Mouse (Mus musculus) urinary bladder, adult 2 months (tissue): ENCODE measurements around the gene Cox6a1. TPM values are rescaled to one million over a fixed set of nuclear protein-coding genes. Genes with fewer than 3 reads are reported as not detected.
"Not testable (repeated sequence)": the region's sequence is repeated elsewhere in the genome, so short reads cannot be mapped to it uniquely, and the experiment has no call there.

Source experiments
- DNase-seq: peaks from one replicate; pipeline ENCODE4 v3.0.0; 2022; ENCODE audit warnings: low spot score
- polyA plus RNA-seq: library from polyadenylated mRNA; depleted of rRNA; stranded (reverse); fragments of >200 nt; gene quantifications from 2 replicates; pipeline ENCODE4 v1.2.3, GENCODE M21; 2012; rRNA removed

Gene Cox6a1
- 940 and 1,078 TPM in 2 replicates for polyA plus RNA-seq

DNA sequence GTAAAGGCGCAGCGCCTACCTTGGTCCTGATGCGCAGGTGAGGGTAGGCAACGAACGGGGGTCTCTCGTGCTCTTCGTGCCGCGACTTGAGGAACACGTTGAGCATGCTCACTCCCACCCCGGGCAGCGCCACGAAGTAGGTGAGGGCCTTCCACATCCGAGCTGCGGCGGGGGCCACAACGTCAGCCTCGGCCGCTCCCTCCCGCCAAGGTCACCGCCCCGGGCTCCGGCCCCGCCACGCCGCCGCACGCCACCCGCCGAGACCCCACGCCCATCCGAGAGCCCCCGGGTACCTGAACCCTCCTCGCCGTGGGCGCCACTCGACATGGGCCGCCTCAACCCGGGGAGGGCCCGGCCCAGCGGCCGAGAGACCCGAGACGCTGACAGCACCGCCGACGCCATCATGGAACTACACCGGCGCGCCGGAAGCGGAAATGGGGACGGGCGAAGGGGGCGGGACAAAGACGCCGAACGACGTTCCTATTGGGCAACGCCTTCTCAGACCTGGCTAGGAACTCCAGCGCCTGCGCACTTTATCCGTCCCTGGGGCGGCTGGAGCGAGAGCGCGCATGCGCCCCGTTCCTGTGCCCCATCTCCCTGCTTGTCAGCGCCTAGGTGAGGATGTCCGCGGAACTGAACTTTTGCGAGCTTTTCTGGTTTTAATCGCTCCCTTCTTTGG, at the start of gene Cox6a1:
Cox6a1 (minus strand) TSS at position 436 of the 679 bp plus-strand sequence.
- DNase-seq: peak; percentile 97

DNA sequence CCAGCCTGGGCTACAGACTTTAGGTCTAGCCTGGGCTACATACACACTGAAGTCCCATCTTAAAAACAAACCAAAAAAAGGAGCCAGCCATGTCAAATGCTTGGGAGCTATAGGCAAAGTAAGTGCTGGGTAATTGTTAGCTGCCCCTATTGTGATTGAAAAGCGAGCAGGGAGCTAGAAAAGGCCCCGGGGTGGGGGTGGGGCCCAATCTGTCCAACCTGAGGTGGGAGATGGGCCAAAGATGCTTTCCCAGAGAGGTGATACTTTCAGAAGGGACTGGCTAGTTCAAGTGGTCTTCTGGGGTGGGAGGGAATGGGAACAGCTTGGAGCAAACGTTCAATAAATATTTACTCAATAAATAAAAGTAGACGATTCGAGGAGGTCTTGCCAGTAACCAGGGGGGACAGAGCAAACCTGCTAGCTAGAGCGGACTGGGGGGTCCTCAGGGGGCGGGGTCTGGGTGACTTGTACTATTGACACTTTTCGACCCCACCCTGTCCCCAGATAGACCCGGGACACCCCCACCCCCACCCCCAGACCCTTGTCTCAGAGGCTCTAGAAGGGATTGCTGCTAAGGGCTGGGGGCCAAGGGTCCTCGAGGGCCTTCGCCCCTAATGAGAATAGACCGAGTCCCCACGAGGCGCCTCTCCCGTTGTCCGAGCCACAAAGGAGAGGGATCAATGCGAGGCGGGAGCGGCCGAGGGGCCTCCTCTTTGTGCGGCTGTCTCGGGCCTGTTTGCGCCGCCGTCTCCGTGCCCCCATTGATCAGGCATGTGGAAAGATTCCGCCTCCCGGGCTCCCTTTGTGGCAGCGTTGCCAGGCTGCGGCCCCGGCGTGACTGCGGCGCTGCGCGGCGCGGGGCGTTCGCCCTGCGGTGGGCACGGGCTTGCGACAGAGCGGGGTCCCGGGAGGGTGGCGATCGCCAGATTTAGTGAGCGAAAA, 49.3 kb upstream of the Cox6a1 start:
- DNase-seq: no peak

DNA sequence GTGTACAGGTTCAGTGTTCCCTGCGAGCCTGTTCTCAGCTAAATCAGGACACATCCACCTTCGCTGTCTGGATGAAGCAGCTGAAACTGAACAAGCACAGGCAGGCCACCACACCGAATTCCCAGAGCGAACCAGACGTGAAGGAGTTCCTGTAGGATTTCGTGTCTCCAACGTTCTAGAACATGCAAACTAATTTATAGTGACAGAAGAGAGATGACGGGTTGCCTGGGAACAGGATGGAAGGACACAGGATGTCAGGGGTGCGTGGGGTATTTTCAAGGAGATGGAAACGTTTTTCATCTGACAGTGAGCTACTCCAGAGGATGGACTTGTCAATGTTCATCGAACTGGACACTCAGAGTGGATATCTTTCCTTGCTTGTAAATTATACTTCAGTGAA, 47.9 kb upstream of the Cox6a1 start:
- no peak for DNase-seq

GRCm38 (mm10) chr5:115394836-115395235, 46.1 kb upstream of the Cox6a1 start:
- no peak for DNase-seq

DNA sequence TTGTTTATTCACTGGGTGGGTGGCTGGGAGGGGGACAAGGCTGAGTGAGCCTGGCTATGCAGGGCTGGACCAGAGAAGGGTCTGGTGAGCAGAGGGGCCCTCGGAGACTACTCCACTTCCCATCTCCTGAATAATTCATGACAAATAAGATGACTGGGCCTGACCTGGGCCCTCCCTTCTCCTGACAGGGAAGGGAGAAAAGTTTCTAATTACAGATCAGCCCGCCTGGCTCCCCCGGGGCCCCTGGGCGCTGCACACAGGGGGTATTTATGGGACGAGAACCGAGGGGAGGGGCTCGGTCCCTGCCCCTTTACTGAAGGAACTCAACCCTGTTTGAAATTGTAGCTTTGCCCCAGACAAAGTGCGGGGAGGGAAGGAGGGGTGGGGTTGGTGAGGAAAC, 45.4 kb upstream of the Cox6a1 start:
- no peak for DNase-seq

DNA sequence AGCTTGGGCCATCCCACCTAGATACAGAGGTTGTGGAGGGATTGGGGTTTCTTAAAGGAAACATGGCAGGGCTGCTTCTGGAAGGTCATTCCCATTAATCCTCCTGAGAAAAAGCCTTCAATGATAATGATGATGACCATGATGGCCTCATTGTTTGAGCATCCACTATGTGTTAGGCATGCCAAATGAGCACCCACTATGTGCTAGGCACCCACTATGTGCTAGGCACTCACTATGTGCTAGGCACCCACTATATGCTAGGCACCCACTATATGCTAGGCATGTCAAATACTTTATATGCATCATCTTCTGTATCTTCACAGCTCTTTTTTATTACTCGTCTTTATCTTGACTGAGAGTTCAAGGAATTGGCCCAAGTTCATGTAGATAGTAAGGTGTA, 44.2 kb upstream of the Cox6a1 start:
- no peak for DNase-seq

DNA sequence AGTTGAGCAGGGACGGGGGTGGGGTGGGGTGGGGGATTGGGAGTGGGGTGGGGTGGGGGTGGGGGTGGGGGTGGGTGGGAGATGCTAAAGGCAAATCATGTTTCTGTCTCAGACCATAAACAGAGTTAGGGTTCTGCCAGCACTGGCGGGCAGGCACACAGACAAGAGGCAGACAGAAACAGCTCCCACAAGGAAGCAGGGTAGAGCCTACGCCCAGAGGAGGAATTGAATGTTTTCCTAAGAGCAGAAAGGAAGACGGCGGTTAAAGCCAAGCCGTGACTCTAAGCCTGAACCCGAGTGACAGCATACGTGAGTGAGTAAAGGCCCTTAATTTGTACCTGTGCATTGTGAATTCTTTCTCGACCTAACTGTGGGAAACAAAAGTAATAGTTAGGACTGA, 43.2 kb upstream of the Cox6a1 start:
- DNase-seq: no peak

- DNase-seq: not testable (repeated sequence)
Observed at GRCm38 (mm10) chr5:115378882-115379281, 30.1 kb upstream of the Cox6a1 start.

DNA sequence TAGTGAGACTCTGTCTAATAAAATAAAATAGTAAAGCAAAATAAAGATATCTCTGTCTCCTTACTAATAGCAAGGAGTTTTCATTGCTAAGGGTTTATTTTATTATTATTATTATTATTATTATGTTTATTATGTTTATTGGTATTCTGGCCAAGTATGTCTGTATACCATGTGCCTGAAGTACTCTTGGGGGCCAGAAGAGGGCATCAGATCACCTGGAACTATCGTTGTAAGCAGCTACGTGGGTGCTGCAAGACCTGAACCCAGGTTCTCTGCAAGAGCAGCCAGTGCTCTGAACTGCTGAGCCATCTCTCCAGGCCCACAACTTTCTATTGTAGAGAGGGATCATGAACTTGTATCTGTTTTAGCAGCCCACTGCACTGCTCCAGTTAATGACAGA, 26.7 kb upstream of the Cox6a1 start:
- DNase-seq: no peak

DNA sequence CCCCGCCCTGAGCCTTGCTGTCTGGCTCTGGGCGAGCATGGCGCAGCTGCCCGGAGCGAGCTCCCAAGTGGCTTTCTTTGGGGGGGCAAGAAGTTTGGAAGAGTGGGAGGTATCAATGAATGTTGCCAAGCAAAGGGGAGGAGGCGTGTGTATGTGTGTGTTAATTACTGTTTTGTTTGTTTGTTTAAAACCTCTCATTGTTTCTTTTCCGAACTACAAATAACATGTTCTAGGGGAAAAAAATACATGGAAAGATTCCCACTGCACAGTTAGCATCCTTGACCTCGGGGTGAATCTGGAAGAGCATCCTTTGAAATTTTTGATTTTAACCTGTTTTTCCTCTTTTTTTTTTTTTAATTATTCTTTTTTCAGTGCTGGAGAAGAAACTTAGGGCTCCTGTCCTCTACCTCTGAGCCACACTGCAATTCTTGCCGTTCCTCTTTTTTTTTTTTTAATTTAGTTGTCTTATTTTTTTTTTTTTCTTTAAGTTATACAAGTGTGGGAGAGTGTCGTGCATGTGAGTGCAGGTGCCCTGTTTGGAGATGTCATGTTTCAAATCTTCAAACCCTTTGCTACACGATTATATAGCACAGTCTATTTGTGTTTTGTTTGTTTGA, 25.5 kb upstream of the Cox6a1 start:
- DNase-seq: no peak

DNA sequence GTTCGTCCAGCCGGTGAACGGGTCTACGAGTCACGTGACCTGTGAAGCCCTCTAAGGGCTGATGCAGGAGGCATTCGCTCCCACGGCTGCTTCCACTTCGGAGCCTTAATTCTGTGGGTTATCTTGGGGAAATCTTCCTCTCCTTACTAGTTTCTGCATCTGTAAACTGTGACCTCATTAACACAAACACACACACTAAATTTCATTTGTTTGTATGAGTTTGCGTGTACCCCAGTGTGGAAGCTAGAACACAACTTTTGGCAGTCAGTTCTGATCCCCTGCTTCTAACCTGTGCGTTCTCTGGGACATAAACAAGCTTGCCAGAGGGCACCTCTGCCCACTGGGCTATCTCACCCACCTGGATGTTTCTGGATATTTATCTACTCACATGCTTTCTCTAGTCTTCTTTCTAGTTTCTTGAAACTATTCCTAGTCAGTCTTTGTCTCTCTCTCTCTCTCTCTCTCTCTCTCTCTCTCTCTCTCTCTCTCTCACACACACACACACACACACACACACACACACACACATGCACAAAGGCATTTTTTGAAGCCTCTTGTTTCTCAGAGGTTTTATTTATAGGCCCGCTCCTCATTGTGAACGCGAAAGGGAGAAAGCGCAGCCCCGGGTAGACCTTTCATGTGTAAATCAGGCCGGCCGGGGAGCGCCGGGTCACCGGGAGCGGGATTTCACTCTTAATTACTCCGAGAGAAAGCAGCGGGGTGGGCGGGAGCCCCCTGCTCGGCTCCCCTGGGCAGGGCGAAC, 24.8 kb upstream of the Cox6a1 start:
- DNase-seq: no peak

- no peak for DNase-seq
Observed at GRCm38 (mm10) chr5:115371736-115372135, 23.0 kb upstream of the Cox6a1 start.

DNA sequence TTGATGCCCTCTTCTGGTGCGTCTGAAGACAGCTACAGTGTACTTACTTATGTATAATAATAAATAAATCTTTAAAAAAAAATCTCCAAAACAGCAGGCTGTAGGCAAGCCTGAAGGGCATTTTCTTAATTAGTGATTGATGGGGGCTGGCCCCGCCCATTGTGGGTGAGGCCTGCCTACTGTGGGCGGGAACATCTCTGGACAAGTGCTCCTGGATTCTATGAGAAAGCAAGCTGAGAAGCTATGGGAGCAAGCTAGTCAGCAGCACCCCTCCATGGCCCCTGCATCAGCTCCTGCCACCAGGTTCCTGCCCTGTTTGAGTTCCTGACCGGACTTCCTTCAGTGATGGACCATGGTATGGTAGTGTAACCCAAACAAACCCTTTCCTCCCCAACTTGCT, 16.0 kb upstream of the Cox6a1 start:
- no peak for DNase-seq

DNA sequence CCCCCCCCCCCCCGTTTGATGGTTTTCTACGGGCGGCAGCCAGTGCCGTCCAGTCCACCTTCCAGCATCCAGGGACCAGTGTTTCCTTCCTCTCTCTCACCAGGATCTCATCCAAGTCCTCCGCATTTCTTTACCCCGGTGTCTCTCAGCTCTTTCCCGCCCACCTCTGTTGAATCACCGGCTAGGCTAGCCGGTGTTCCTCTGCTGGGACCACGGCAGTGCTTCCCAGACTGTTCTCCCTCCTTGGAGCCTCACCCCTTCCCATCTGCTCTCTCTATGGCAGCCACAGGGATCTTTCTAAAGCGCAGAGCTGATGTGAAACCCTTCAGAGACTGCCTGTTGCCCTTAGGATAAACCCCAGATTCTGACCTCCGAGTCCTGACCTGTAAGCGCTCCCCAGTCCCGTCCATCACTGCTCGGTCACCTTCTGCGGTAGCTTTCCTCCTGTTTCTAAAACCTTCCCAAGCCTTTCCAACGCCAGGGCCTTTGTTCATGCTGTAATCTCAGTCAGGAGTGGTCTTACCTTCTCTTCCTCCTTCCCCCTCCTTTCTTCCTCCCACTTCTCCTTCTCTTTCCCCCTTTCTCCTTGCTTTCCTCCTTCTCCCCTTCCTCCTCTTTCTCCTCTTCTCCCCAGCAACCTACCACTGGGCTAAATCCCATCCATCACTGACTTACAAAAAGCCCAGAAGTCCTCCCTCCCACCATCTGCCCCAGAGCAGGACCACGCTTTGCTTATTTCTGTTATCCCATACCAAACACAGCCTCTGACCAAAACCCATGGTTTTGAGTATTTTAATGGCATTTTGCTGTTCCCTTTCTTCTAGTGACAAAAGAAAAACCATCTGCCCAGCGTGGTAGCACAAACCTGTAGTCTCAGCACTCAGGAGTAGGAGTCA, 14.3 kb upstream of the Cox6a1 start:
- DNase-seq: no peak

- no peak for DNase-seq
Observed at GRCm38 (mm10) chr5:115362216-115362615, 13.4 kb upstream of the Cox6a1 start.

DNA sequence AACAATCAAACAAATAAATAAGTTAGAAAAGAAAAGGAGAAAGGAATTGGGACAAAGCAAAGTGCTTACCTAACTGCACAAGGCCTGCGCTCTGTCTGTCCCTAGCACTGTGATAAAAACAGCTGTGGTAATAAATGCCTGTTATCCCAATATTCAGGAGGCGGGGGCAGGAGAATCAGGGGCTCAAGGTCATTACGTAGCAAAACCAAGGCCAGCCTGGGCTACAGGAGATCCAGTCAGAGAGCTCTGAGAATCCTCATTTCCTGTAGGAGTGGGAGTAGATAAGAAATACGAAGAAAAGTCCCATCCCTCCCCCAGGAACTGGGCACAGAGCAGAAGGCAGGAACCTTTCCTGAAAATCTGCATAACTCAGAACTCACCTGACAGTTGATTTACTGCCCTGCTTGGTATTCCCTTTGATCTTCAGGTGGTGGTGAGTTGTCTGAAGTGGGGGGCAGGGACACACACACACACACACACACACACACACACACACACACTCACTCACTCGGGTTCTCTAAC, 11.1 kb upstream of the Cox6a1 start:
- no peak for DNase-seq

DNA sequence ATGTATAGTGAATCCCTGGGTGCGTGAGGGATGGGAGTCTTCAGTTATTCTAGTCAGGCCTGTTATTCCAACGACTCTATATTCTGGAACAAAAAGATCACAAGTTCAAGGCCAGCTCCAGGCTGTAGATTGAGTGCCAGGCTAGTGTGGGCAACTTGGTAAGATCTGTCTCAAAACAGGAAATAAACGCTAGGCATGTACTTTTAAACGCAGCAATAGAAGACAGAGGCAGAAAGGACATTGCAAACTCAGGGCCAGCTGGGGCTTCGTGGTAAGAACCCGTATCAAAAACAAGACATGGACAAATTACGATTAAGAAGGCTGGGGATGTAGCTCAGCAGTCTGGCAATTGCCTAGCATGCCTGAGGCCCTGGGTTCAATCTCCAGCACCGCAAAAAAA, 10.7 kb upstream of the Cox6a1 start:
- no peak for DNase-seq

GRCm38 (mm10) chr5:115358872-115359271, 10.1 kb upstream of the Cox6a1 start:
- DNase-seq: peak; percentile 73

- no peak for DNase-seq
Observed at GRCm38 (mm10) chr5:115355070-115355469, 6.3 kb upstream of the Cox6a1 start.

- DNase-seq: no peak
Observed at GRCm38 (mm10) chr5:115351348-115351747, 2.6 kb upstream of the Cox6a1 start.

GRCm38 (mm10) chr5:115349225-115349555, 409 bp upstream of the Cox6a1 start:
- no peak for DNase-seq
